21 mouse cellular contexts compared by ENCODE assay signal in the genomic region with DNA sequence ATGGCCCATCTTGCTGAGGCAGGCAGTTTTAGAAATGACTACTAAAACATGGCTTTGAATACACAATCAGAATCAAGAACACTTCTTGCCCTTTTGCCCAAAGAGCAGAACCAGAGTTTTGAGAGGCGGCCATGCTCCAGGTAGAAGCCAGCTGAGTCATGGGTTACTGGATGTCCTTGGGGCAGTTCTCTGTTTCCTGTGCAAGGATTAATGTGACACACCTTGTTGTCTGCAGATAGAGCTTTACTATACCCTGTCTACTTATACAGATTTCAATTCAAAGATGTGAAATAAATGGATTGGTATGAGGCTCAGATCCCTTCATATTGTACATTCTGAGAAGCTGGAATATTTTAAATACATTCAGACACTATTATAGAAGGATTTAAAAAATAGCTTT. TPM values are rescaled to one million over a fixed set of nuclear protein-coding genes. Genes with fewer than 3 reads are reported as not detected.
DNase-seq lines count a peak whose midpoint lies in the region; ATAC-seq and TF ChIP-seq lines count a peak whose summit lies in the region.
"Had no signal": no experiment of that assay in that cellular context is flagged by ENCODE, and none has a peak within 500 bp of the region (broad histone marks: within the 10 kb centered on the region; RNA-seq: fewer than 3 reads in every experiment).

No protein-coding gene starts in this region.

- no peak overlapping the region for H3K4me3 ChIP-seq in hindbrain, embryonic 14.5 days (replicated peaks; ENCODE audit: low read length)
- no peak overlapping the region for H3K4me3 ChIP-seq in hindbrain, postnatal 0 days (ENCODE audit: low read length)
- no peak overlapping the region for H3K4me3 ChIP-seq in intestine, embryonic 16.5 days (ENCODE audit: low read length)
- no peak overlapping the region for H3K4me3 ChIP-seq in kidney, adult 2 months (ENCODE audit: insufficient read depth, low read depth, low read length)
- H3K4me3 ChIP-seq in embryonic facial prominence, embryonic 10.5 days: no peak overlapping the region
- H3K4me3 ChIP-seq: embryonic facial prominence, embryonic 13.5 days; forebrain, embryonic 13.5 days; heart, embryonic 15.5 days; hindbrain, embryonic 13.5 days had no signal

- TF ChIP-seq POLR2A in kidney, adult 2 months (IDR thresholded peaks at IDR 0.05; ENCODE audit: low read depth, low read length): no peak

- H3K9me3 ChIP-seq in hindbrain, embryonic 14.5 days (ENCODE audit: control insufficient read depth, low read length): no peaks in the 10 kb centered on the region
- no peaks in the 10 kb centered on the region for H3K9me3 ChIP-seq in hindbrain, postnatal 0 days (ENCODE audit: low read length)
- no peaks in the 10 kb centered on the region for H3K9me3 ChIP-seq in intestine, embryonic 16.5 days (ENCODE audit: control insufficient read depth, low read length)
- no peaks in the 10 kb centered on the region for H3K9me3 ChIP-seq in embryonic facial prominence, embryonic 10.5 days
- H3K9me3 ChIP-seq: embryonic facial prominence, embryonic 13.5 days; forebrain, embryonic 13.5 days; heart, embryonic 15.5 days; hindbrain, embryonic 13.5 days had no signal

- peaks cover 49% of the 10 kb centered on the region for H3K4me1 ChIP-seq in hindbrain, embryonic 14.5 days (replicated peaks; ENCODE audit: control insufficient read depth, insufficient read depth, low read length)
- peaks cover 13% of the 10 kb centered on the region; the same call in 1 of the 2 replicates for H3K4me1 ChIP-seq in hindbrain, postnatal 0 days (ENCODE audit: insufficient read depth, low read length)
- H3K4me1 ChIP-seq in intestine, embryonic 16.5 days (ENCODE audit: control insufficient read depth, insufficient read depth, low read length): peaks cover 6% of the 10 kb centered on the region
- peaks cover 16% of the 10 kb centered on the region; the same call in 1 of the 2 replicates for H3K4me1 ChIP-seq in kidney, adult 2 months (ENCODE audit: control insufficient read depth, insufficient read depth, low read length)
- H3K4me1 ChIP-seq in embryonic facial prominence, embryonic 10.5 days: 0 out of 2 replicates have a peak, but pooled peaks cover 14% of the 10 kb centered on the region
- H3K4me1 ChIP-seq: embryonic facial prominence, embryonic 13.5 days had no signal

- 91% methylated on average over 1 of the region's 1 CpGs for WGBS in hindbrain, embryonic 14.5 days
- 90% methylated on average over 1 of the region's 1 CpGs for WGBS in hindbrain, postnatal 0 days
- 70% methylated on average over 1 of the region's 1 CpGs for WGBS in intestine, embryonic 16.5 days
- WGBS in kidney, adult 2 months: 48% methylated on average over 1 of the region's 1 CpGs
- WGBS in embryonic facial prominence, embryonic 10.5 days: 90% methylated on average over 1 of the region's 1 CpGs

- no peak for ATAC-seq in hindbrain, embryonic 14.5 days (ENCODE audit: low FRiP score)
- no peak for ATAC-seq in hindbrain, postnatal 0 days
- peak; percentile 21 for ATAC-seq in CD4-positive, CD25-positive, alpha-beta regulatory T cell, adult 4 months
- peak; percentile 59 for ATAC-seq in intestine, embryonic 16.5 days
- ATAC-seq: forebrain, embryonic 13.5 days; forebrain, postnatal 0 days had no signal

- no peak overlapping the region for H3K4me2 ChIP-seq in hindbrain, embryonic 14.5 days (replicated peaks)
- no peak overlapping the region for H3K4me2 ChIP-seq in hindbrain, postnatal 0 days (ENCODE audit: low read depth, low read length)
- no peak overlapping the region for H3K4me2 ChIP-seq in intestine, embryonic 16.5 days (ENCODE audit: low read depth, low read length)
- H3K4me2 ChIP-seq: embryonic facial prominence, embryonic 13.5 days; forebrain, embryonic 13.5 days; heart, embryonic 11.5 days; heart, embryonic 15.5 days; hindbrain, embryonic 13.5 days had no signal

- H3K27me3 ChIP-seq in hindbrain, embryonic 14.5 days (ENCODE audit: control insufficient read depth, insufficient read depth, low read length): no peaks in the 10 kb centered on the region
- no peaks in the 10 kb centered on the region for H3K27me3 ChIP-seq in hindbrain, postnatal 0 days (ENCODE audit: insufficient read depth, low read length)
- H3K27me3 ChIP-seq in intestine, embryonic 16.5 days (replicated peaks; ENCODE audit: control insufficient read depth, insufficient read depth, low read length): no peaks in the 10 kb centered on the region
- no peaks in the 10 kb centered on the region for H3K27me3 ChIP-seq in kidney, adult 2 months (replicated peaks; ENCODE audit: control insufficient read depth, insufficient read depth, low read length)
- no peaks in the 10 kb centered on the region for H3K27me3 ChIP-seq in embryonic facial prominence, embryonic 10.5 days (replicated peaks; ENCODE audit: low read depth, poor library complexity, severe bottlenecking)
- H3K27me3 ChIP-seq: embryonic facial prominence, embryonic 13.5 days; forebrain, embryonic 13.5 days; heart, embryonic 15.5 days; hindbrain, embryonic 13.5 days had no signal

- H3K9ac ChIP-seq in hindbrain, embryonic 14.5 days: no peak overlapping the region
- no peak overlapping the region for H3K9ac ChIP-seq in hindbrain, postnatal 0 days (replicated peaks; ENCODE audit: low read length)
- H3K9ac ChIP-seq in intestine, embryonic 16.5 days (ENCODE audit: low read depth, low read length): no peak overlapping the region
- H3K9ac ChIP-seq: embryonic facial prominence, embryonic 13.5 days; forebrain, embryonic 13.5 days; forebrain, postnatal 0 days; heart, embryonic 15.5 days; hindbrain, embryonic 13.5 days had no signal

- no peak for DNase-seq in hindbrain, embryonic 14.5 days (ENCODE audit: low spot score)
- DNase-seq in hindbrain, postnatal 0 days (ENCODE audit: low spot score): no peak
- peak; percentile 20 for DNase-seq in gonadal fat pad, adult 2 months (ENCODE audit: low read depth)
- no peak for DNase-seq in lung, adult 18-20 months
- DNase-seq in kidney, adult 2 months: no peak
- no peak for DNase-seq in embryonic facial prominence, embryonic 10.5 days (ENCODE audit: low spot score)
- DNase-seq: adrenal gland, postnatal 10 days; cerebellum, adult 11 months; cerebellum, adult 8-10 months; cerebellum, postnatal 14 days; forebrain, postnatal 0 days; gastrocnemius, postnatal 36 days; heart, adult 18-20 months; heart, postnatal 14 days had no signal

- H3K36me3 ChIP-seq in hindbrain, embryonic 14.5 days (replicated peaks; ENCODE audit: control insufficient read depth, insufficient read depth): peaks cover 19% of the 10 kb centered on the region
- peaks cover 9% of the 10 kb centered on the region for H3K36me3 ChIP-seq in hindbrain, postnatal 0 days (ENCODE audit: insufficient read depth, low read length)
- H3K36me3 ChIP-seq in intestine, embryonic 16.5 days (ENCODE audit: control insufficient read depth, insufficient read depth, low read length): peaks cover 13% of the 10 kb centered on the region; the same call in 1 of the 2 replicates
- H3K36me3 ChIP-seq in kidney, adult 2 months (ENCODE audit: control insufficient read depth, insufficient read depth, low read length): peaks cover 1% of the 10 kb centered on the region; the same call in 1 of the 2 replicates
- peaks cover 22% of the 10 kb centered on the region for H3K36me3 ChIP-seq in embryonic facial prominence, embryonic 10.5 days (replicated peaks)

- no peak for TF ChIP-seq CTCF in hindbrain, postnatal 0 days (IDR thresholded peaks at IDR 0.05; ENCODE audit: low read depth)
- TF ChIP-seq CTCF in kidney, adult 2 months (conservative IDR thresholded peaks at IDR 0.05; ENCODE audit: insufficient read depth, insufficient read length, low read depth, low read length): no peak

- H3K27ac ChIP-seq in hindbrain, embryonic 14.5 days: peak overlapping the region; percentile 5; the same call in 1 of the 2 replicates
- no peak overlapping the region for H3K27ac ChIP-seq in hindbrain, postnatal 0 days
- no peak overlapping the region for H3K27ac ChIP-seq in intestine, embryonic 16.5 days (ENCODE audit: low read length)
- H3K27ac ChIP-seq in kidney, adult 2 months (ENCODE audit: insufficient read depth, low read depth, low read length): no peak overlapping the region
- no peak overlapping the region for H3K27ac ChIP-seq in embryonic facial prominence, embryonic 10.5 days (replicated peaks)
- H3K27ac ChIP-seq: embryonic facial prominence, embryonic 13.5 days; forebrain, embryonic 13.5 days; heart, embryonic 15.5 days; hindbrain, embryonic 13.5 days had no signal

RNA-seq across cellular contexts. Expression of a gene that starts 40.3 kb away (rescaled TPM):
- 80.1 and 86.6 TPM in 2 replicates for polyA plus RNA-seq in hindbrain, embryonic 14.5 days (2014; fragmentation: Nextera tagmentation; extraction: Ambion mirVana)
- 47.3 and 48.0 TPM in 2 replicates for total RNA-seq in hindbrain, postnatal 0 days (2014; rRNA removed)
- 115 and 120 TPM in 2 replicates for polyA plus RNA-seq in hindbrain, postnatal 0 days (2015; fragmentation: Nextera tagmentation; extraction: Ambion mirVana)
- 10 to 100 TPM; 30.0 to 36.1 TPM for polyA plus RNA-seq in CD4-positive, CD25-positive, alpha-beta regulatory T cell, adult 4 months (2017; shearing (Covaris generic))
- 4.7 and 9.0 TPM in 2 replicates for polyA plus RNA-seq in gonadal fat pad, adult 2 months (2012; rRNA removed)
- 21.9 and 24.9 TPM in 2 replicates for polyA plus RNA-seq in intestine, embryonic 16.5 days (2015; fragmentation: Nextera tagmentation; extraction: Ambion mirVana)
- polyA plus RNA-seq in kidney, adult 2 months (2012; rRNA removed): 6.9 and 7.2 TPM in 2 replicates
- 14.8 and 15.2 TPM in 2 replicates for polyA plus RNA-seq in embryonic facial prominence, embryonic 10.5 days (2016; fragmentation: Nextera tagmentation; extraction: Ambion mirVana)

Comparison
In these comparisons a context has a peak if more than half of its experiments do, and no peak if none do; other contexts are left out.
1. ATAC-seq: peak in CD4-positive, CD25-positive, alpha-beta regulatory T cell, adult 4 months (single experiment) and intestine, embryonic 16.5 days (single experiment); none in hindbrain, embryonic 14.5 days (single experiment) and hindbrain, postnatal 0 days (single experiment).